Mouse (Mus musculus) cerebellum, adult 2 months (tissue): Measurements from ENCODE around the gene Dntt.

Experiments
- CTCF ChIP-seq: fragments of 200-500 bp; IDR thresholded peaks from 2 replicates; pipeline ENCODE4 v1.5.1; 2011; ENCODE audit warnings: low read depth, mild to moderate bottlenecking, control low read depth, low read length, moderate library complexity, borderline replicate concordance; ENCODE audit not compliant: insufficient read depth
- POLR2A ChIP-seq: fragments of 200-500 bp; IDR thresholded peaks from 2 replicates; pipeline ENCODE4 v1.6.1; 2011; ENCODE audit warnings: low read length, control low read depth, borderline replicate concordance; ENCODE audit not compliant: insufficient read depth

DNA sequence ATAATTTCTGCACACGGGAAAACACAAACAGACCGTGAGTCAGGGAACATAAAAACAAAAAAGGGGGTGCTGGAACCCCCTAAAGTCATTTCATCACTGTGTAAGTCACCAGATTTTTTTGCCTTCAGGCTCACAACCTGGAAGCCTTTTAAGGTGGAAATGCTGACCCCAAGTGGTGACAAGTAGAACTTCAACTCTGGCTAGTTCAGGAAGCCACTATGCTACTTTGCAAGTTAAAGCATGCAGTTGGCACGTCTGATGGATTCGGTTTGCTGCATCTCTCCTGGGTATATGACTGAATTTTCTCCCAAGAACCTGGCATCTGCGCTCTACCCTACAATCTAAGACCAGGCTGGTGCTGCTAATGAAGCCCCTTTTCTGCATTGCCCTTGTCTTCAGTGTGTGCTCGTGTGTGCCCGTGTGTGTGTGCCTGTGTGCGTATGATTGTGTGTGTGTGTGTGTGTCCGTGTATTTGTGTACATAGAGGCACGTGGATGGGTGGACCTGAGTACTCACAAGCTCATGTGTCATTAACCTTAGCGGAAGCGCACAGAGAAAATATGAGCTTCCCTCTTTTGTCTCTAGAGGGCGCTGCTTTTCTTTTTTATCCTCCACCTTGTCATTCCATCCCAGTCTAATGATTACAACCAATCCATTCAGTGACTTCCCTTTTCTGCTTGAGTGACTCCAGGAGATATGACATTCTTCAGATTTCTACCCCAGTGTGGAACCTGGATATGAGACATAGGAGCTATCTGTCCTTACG lies 12.9 kb upstream of the Dntt start:
- TF ChIP-seq CTCF (peak; percentile 34; the same call in 1 of the 2 replicates), POLR2A (no peak)
